Mouse (Mus musculus) liver, postnatal 0 days (tissue): ENCODE measurements around the gene Zfp827. TPM values are rescaled to one million over a fixed set of nuclear protein-coding genes. Genes with fewer than 3 reads are reported as not detected.

ENCODE experiments used
- ATAC-seq: fragments of 200-750 bp; cut with Nextera tagmentation; 2 replicates; pipeline ENCODE4 v1.8.0; 2017; ENCODE audit warnings: mild to moderate bottlenecking, moderate library complexity
- DNase-seq: peaks from one replicate; pipeline ENCODE4 v3.0.0-alpha.2; 2016
- H3K27ac ChIP-seq: fragments of 300-500 bp; sonication (generic); 2 replicates; pipeline ENCODE4 v1.5.1; 2014; ENCODE audit warnings: antibody characterized with exemption, moderate library complexity, mild to moderate bottlenecking, low read depth
- H3K27me3 ChIP-seq: fragments of 300-500 bp; sonication (generic); 2 replicates; pipeline ENCODE4 v1.6.1; 2014; ENCODE audit warnings: low read length, control low read depth, mixed read lengths; ENCODE audit not compliant: insufficient read depth
- H3K36me3 ChIP-seq: fragments of 300-500 bp; sonication (generic); replicated peaks from 2 replicates; pipeline ENCODE4 v1.6.1; 2014; ENCODE audit warnings: mild to moderate bottlenecking, control low read depth, low read length, moderate library complexity, mixed read lengths; ENCODE audit not compliant: insufficient read depth
- H3K4me1 ChIP-seq: fragments of 300-500 bp; sonication (generic); 2 replicates; pipeline ENCODE4 v1.6.1; 2014; ENCODE audit warnings: antibody characterized with exemption, mild to moderate bottlenecking, control low read depth; ENCODE audit not compliant: insufficient read depth
- H3K4me2 ChIP-seq: fragments of 300-500 bp; sonication (generic); 2 replicates; pipeline ENCODE4 v1.6.1; 2014; ENCODE audit warnings: low read depth, mild to moderate bottlenecking, low read length, moderate library complexity, mixed read lengths
- H3K4me3 ChIP-seq: fragments of 300-500 bp; sonication (generic); 2 replicates; pipeline ENCODE4 v1.5.1; 2014; ENCODE audit warnings: low read depth, low read length
- H3K9ac ChIP-seq: fragments of 300-500 bp; sonication (generic); replicated peaks from 2 replicates; pipeline ENCODE4 v1.6.1; 2014; ENCODE audit warnings: mild to moderate bottlenecking, moderate library complexity
- H3K9me3 ChIP-seq: fragments of 300-500 bp; sonication (generic); 2 replicates; pipeline ENCODE4 v1.6.1; 2016; ENCODE audit warnings: mild to moderate bottlenecking, control low read depth, low read length, mixed read lengths
- CTCF ChIP-seq: sonication (generic); IDR thresholded peaks from 2 replicates; pipeline ENCODE4 v1.5.1; 2016; ENCODE audit warnings: antibody characterized with exemption, low read depth
- EP300 ChIP-seq: IDR thresholded peaks from 2 replicates; pipeline ENCODE4 v1.6.1; 2016; ENCODE audit warnings: antibody characterized with exemption, low read depth, mild to moderate bottlenecking
- WGBS: fragments of 180-500 bp; shearing (Covaris S2); extraction: QIAGEN DNeasy Blood & Tissue Kit; methylation state at CpG from one replicate; pipeline ENCODE4 v1.1.7; 2014; ENCODE audit not compliant: insufficient replicate concordance; 5-methylcytosine and 5-hydroxymethylcytosine counted together
- polyA plus RNA-seq: library from polyadenylated mRNA; unstranded; fragments of >200 nt; fragmentation: Nextera tagmentation; extraction: Ambion mirVana; gene quantifications from 2 replicates; pipeline ENCODE4 v1.2.1, GENCODE M21; 2015

The Zfp827 gene
- polyA plus RNA-seq, 1 experiment from 2014 or later: 0.62 TPM

DNA sequence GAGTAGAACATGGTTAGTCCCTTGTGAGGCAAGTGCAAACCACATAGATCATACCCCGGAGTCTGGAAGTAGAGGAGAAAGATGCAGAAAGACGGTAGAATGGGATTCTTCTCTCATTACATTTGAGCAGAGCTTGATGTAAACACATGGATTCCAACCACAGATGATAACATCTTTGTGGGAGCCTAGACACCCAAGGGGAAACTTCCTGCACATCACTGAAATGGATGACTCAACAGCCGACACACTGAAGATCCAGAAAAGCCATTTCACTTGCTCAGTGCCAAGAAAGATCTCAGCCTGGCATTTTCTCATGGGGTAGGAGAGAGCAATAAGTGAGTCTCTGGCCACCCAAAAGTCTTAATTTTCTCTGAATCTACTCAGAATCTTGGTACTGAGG lies 199.7 kb downstream of the Zfp827 start:
- Histone ChIP-seq H3K27ac (no peak overlapping the region), H3K4me3 (no peak overlapping the region), H3K36me3 (no peaks in the 10 kb centered on the region), H3K9ac (no peak overlapping the region), H3K9me3 (no peaks in the 10 kb centered on the region), H3K4me1 (no peaks in the 10 kb centered on the region), H3K4me2 (no peak overlapping the region), H3K27me3 (no peaks in the 10 kb centered on the region)
- ATAC-seq: no peak
- no peak for DNase-seq
- 75% methylated on average over 3 of the region's 3 CpGs for WGBS
- TF ChIP-seq CTCF: no peak
- no peak for TF ChIP-seq EP300

DNA sequence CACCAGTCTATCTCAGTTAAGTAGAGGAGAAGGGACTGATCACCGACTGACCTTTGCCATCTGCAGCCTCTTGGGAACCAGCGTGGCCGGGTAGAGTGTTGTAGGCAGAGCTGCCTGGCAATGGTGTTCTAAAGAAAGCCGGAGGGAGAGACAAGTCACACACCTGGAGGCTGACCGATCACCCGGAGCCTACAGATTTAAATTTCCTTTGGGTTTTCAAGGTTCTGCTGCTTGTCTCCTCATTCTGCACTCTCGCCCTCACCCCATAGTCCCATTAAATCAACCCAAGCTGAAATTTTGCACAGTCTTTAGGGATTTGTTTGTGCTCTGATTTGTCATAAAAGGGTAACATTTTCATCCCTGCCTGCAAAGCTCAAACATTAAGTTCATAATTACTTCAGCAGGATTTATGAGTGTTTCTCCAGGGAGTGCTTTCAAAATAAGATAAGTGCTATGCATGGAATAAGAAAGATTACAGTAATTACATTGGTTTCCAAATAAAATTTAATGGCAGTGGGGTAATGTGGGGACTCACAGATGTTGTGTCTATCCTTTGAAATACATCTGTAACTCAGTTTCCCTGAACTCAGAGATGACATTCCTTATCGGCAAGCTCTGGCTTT lies 201.1 kb downstream of the Zfp827 start:
- Histone ChIP-seq H3K27me3 (no peaks in the 10 kb centered on the region), H3K4me3 (no peak overlapping the region), H3K9ac (no peak overlapping the region), H3K9me3 (no peaks in the 10 kb centered on the region), H3K36me3 (no peaks in the 10 kb centered on the region), H3K4me2 (no peak overlapping the region), H3K4me1 (no peaks in the 10 kb centered on the region), H3K27ac (no peak overlapping the region)
- ATAC-seq: no peak
- 81% methylated on average over 8 of the region's 8 CpGs for WGBS
- no peak for DNase-seq
- no peak for TF ChIP-seq CTCF
- TF ChIP-seq EP300: no peak

DNA sequence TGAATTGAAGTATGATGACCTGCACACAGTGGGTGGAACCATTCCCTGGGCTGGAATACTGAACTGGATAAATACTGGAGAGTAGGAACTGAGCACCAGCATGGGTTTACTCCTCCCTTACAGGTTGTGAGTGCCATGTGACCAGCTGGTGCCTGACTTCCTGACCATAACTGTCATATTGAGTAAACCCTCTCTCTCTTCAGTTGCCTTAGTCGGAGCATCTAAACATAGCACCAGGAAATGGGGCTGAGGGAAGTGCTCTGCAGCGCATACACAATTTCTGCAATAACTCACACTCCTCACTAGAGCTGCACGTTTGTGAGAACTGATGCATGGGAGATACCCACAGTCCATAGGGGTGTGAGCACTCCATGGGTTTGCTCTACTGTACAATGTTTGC lies 211.1 kb downstream of the Zfp827 start:
- WGBS: 26% methylated on average over 3 of the region's 3 CpGs
- H3K27ac ChIP-seq: no peak overlapping the region
- DNase-seq: no peak
- H3K4me1 ChIP-seq: no peaks in the 10 kb centered on the region
- no peaks in the 10 kb centered on the region for H3K27me3 ChIP-seq
- no peak overlapping the region for H3K4me2 ChIP-seq
- TF ChIP-seq CTCF (no peak), EP300 (no peak)
- H3K9ac ChIP-seq: no peak overlapping the region
- H3K4me3 ChIP-seq: no peak overlapping the region
- no peak for ATAC-seq
- H3K9me3 ChIP-seq: no peaks in the 10 kb centered on the region
- H3K36me3 ChIP-seq: no peaks in the 10 kb centered on the region

DNA sequence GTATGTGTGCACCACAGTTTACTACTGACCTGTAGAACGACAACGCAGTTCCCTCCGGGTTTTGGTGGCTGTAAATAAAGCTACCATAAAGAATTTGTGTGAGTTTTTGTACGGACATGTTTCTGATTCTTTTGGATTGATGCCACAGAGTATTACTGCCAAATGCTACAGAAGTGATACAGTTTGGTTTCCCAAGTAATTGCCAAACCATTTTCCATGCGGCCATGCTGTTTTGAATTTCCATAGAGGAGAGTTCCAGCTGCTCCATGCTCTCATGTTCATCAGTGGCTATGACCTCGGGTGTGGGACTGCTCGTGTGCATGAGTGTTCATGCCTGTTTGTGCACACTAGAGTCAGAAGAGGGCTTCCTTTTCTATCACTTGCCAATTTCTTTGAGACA lies 211.8 kb downstream of the Zfp827 start:
- no peaks in the 10 kb centered on the region for H3K4me1 ChIP-seq
- no peak overlapping the region for H3K4me3 ChIP-seq
- H3K27me3 ChIP-seq: no peaks in the 10 kb centered on the region
- H3K9ac ChIP-seq: no peak overlapping the region
- DNase-seq (no peak), ATAC-seq (no peak)
- H3K4me2 ChIP-seq: no peak overlapping the region
- no peaks in the 10 kb centered on the region for H3K9me3 ChIP-seq
- WGBS: 71% methylated on average over 7 of the region's 7 CpGs
- no peak overlapping the region for H3K27ac ChIP-seq
- TF ChIP-seq CTCF (no peak), EP300 (no peak)
- no peaks in the 10 kb centered on the region for H3K36me3 ChIP-seq

Other genes starting within 250 kb of the Zfp827 start
- gene Lsm6, start 207.3 kb upstream of the Zfp827 start, polyA plus RNA-seq: 95.8 and 97.3 TPM in 2 replicates
- not detected in 2 replicates for gene 1700011L22Rik, start 220.1 kb downstream of the Zfp827 start, polyA plus RNA-seq